Mouse (Mus musculus) adrenal gland (tissue): Measurements from ENCODE around the gene Gigyf1.

Source experiments
- intact Hi-C: fragments of 180-260 bp; cut with DNase I; formaldehyde crosslinking; loops from one replicate; pipeline ENCODE4 v1.15.1; 2025
- microRNA-seq, 2 experiments: library from miRNA; unstranded; fragments of <30 nt; microRNA quantifications; one replicate each; pipeline ENCODE4; 2019

Gene Gigyf1

DNA sequence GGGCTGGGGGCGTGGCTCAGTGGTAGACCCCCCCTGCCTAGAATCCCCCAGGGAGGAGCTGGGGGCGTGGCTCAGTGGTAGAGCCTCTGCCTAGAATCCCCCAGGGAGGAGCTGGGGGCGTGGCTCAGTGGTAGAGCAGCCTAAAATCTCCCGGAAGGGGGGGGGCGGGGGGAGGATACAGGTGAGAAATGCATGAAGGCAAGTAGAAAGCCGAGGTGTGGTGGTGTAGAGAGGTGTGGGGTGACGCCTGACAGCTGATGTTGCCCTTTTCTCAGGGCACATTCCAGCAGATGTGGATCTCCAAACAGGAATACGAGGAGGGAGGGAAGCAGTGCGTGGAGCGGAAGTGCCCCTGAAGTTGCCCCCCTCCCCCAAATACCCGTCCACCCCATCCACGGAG lies 50.7 kb downstream of the Gigyf1 start:
- intact Hi-C loops, result no loop called here

DNA sequence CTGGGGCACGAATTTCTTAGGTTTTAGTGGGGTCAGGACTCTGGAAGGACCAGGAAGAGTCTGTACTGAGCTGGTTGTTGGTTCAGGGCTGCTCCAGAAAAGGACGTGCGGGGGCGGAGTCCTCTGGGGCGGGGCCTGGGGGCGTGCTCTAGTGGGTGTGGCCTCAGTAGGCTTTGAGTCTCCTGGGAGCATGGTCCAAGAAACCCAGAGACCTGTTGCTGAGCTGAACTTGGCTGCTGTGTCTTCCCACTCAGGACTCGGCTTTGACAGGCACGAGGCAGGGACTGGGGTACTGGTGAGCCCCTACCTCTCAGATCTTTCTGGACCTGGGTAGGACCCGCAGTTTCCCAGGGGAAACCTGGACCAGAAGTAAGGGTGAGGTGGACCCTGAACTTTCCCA lies 51.3 kb downstream of the Gigyf1 start, which contains the start of gene Tfr2:
Gene Tfr2 (plus strand): TSS at position 176 of the 400 bp plus-strand sequence.
- intact Hi-C loops, result no loop called here

DNA sequence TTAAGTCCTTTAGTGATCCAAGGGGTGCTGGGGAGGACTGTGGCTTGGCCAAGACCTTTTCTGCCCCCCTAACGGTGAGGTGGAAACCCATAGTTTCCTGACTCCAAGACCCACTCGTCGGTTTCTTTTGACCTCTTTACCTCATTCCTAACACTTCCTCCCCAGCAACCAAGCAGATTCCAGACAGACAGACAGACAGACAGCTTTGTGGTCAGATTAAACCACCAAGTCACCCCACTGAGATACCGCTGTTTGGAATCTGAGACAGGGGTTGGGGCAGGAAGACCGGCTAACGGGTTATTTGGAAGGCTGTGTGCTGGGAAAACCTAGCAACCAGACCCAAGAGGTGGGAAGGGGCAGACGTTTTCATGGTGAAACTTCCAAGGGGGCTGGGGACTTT lies 51.8 kb downstream of the Gigyf1 start:
- intact Hi-C loops, result no loop called here

DNA sequence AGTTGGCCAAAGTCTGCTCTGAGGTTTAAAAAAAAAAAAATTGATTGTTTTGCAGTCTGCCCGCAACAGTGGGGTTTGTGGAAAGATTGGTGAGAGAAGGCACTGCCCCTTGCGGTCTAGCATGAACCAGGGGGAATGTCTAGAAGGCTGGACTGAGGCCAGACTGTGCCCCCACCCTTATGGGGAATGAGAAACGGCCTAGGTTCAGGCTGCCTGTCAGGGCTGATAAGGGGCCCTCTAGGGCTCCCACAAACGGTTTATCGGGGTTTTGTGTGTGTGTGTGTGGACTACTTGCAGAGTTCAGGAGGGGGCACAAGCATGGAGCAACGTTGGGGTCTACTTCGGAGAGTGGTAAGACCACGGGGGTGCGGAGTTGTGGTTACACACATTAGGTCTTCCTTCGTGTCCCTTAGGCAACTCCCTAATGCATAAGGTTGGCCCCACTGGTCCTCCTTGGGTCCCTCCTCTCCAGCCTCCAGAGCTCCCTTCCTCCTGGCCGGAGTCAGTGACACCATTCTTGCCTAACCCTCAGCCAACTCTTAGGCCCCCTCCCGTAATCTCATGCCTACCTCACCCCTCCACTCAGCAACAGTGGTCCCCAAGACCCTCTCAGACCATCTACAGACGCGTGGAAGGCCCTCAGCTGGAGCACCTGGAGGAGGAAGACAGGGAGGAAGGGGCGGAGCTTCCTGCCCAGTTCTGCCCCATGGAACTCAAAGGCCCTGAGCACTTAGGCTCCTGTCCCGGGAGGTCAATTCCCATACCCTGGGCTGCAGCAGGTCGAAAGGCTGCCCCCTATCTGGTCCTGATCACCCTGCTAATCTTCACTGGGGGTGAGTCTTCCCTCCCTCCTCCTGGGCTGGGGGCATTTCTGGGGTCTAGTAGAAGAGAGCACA lies 52.6 kb downstream of the Gigyf1 start:
- intact Hi-C loops, result no loop called here

DNA sequence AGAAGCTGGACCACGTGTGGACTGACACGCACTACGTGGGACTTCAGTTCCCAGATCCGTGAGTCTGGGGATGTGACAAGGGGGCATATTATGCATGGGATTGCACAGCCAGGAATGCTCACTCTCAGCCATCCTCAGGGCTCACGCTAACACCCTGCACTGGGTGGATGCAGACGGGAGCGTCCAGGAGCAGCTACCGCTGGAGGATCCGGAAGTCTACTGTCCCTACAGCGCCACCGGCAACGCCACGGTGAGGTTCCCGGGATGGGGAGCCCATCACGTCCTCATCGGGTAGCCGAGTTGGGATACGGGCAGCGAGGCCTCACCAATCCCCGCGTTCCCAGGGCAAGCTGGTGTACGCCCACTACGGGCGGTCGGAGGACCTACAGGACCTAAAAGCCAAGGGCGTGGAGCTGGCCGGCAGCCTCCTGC lies 56.1 kb downstream of the Gigyf1 start:
- intact Hi-C loops, result no loop called here

Small RNA genes within 50 kb of the gene (microRNA-seq; reads per million reads assigned to microRNA genes)
- gene Mir6418, result 0.69 to 1.1 reads per million in 2 experiments
